Comparison of ENCODE assay signal across 8 mouse cellular contexts in the genomic region with DNA sequence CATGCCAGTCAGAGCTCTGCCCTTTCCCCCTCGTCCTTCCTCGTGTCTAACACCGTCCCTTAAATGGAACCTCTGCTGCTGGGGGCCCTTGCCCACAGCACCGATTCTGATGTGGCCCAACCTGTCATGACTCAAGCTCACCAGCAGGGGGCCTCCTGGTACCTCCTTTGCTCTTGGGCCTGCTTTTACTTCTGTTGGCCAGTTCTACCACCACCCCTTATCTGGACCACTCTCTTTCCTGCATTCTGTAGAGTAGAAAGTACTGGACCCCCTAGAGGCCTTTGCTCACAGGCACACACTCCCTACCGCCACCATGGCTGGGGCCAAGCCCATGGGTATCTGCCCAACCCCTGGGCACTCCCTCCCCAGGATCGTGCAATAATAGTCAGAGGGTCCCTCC. TPM values are rescaled to one million over a fixed set of nuclear protein-coding genes. Genes with fewer than 3 reads are reported as not detected.
A peak's percentile ranks its signal among the peaks of the same experiment; 100 is the strongest.
DNase-seq lines count a peak whose midpoint lies in the region; ATAC-seq lines count a peak whose summit lies in the region.

No protein-coding gene starts in this region.

- peaks cover 15% of the 10 kb centered on the region for H3K4me1 ChIP-seq in liver, embryonic 12.5 days
- H3K4me1 ChIP-seq in embryonic facial prominence, embryonic 10.5 days: peaks cover 23% of the 10 kb centered on the region
- peaks cover 3% of the 10 kb centered on the region; the same call in 1 of the 2 replicates for H3K4me1 ChIP-seq in intestine, embryonic 16.5 days (ENCODE audit: control insufficient read depth, insufficient read depth, low read length)
- no peaks in the 10 kb centered on the region for H3K4me1 ChIP-seq in lung, embryonic 16.5 days (replicated peaks; ENCODE audit: control insufficient read depth, insufficient read depth, low read length)

- 36% methylated on average over 6 of the region's 6 CpGs for WGBS in liver, embryonic 12.5 days (ENCODE audit: insufficient replicate concordance)
- WGBS in embryonic facial prominence, embryonic 10.5 days: 57% methylated on average over 6 of the region's 6 CpGs
- 53% methylated on average over 6 of the region's 6 CpGs for WGBS in intestine, embryonic 16.5 days
- 43% methylated on average over 6 of the region's 6 CpGs for WGBS in lung, embryonic 16.5 days

- H3K4me2 ChIP-seq in liver, embryonic 12.5 days: no peak overlapping the region
- no peak overlapping the region for H3K4me2 ChIP-seq in intestine, embryonic 16.5 days (ENCODE audit: low read depth, low read length)
- H3K4me2 ChIP-seq in lung, embryonic 16.5 days (ENCODE audit: low read depth, low read length): no peak overlapping the region

- H3K36me3 ChIP-seq in liver, embryonic 12.5 days: peaks cover 44% of the 10 kb centered on the region
- peaks cover 47% of the 10 kb centered on the region for H3K36me3 ChIP-seq in embryonic facial prominence, embryonic 10.5 days (replicated peaks)
- H3K36me3 ChIP-seq in intestine, embryonic 16.5 days (ENCODE audit: control insufficient read depth, insufficient read depth, low read length): peaks cover 7% of the 10 kb centered on the region; the same call in 1 of the 2 replicates
- peaks cover 9% of the 10 kb centered on the region for H3K36me3 ChIP-seq in lung, embryonic 16.5 days (ENCODE audit: control insufficient read depth, insufficient read depth, low read length)

- H3K9ac ChIP-seq in liver, embryonic 12.5 days: no peak overlapping the region
- H3K9ac ChIP-seq in intestine, embryonic 16.5 days (ENCODE audit: low read depth, low read length): no peak overlapping the region
- H3K9ac ChIP-seq in lung, embryonic 16.5 days (ENCODE audit: low read length): no peak overlapping the region

- no peaks in the 10 kb centered on the region for H3K9me3 ChIP-seq in liver, embryonic 12.5 days (replicated peaks)
- no peaks in the 10 kb centered on the region for H3K9me3 ChIP-seq in embryonic facial prominence, embryonic 10.5 days
- no peaks in the 10 kb centered on the region for H3K9me3 ChIP-seq in intestine, embryonic 16.5 days (ENCODE audit: control insufficient read depth, low read length)
- H3K9me3 ChIP-seq in lung, embryonic 16.5 days (ENCODE audit: control insufficient read depth, low read length): no peaks in the 10 kb centered on the region

- H3K27ac ChIP-seq in liver, embryonic 12.5 days: no peak overlapping the region
- no peak overlapping the region for H3K27ac ChIP-seq in embryonic facial prominence, embryonic 10.5 days (replicated peaks)
- H3K27ac ChIP-seq in intestine, embryonic 16.5 days (ENCODE audit: low read length): no peak overlapping the region
- H3K27ac ChIP-seq in lung, embryonic 16.5 days (ENCODE audit: low read length): no peak overlapping the region

- ATAC-seq in liver, embryonic 12.5 days: no peak
- 0 out of 2 replicates have a peak, but pooled peaks have one; percentile 18 for ATAC-seq in intestine, embryonic 16.5 days
- ATAC-seq in lung, embryonic 16.5 days (ENCODE audit: low read depth): peak; percentile 24; the same call in 1 of the 2 replicates

- DNase-seq in liver (peak; percentile 43), ZHBTc4 (ENCODE audit: low read depth, low spot score) (peak; percentile 76)
- peak; percentile 71 for DNase-seq in embryonic facial prominence, embryonic 10.5 days (ENCODE audit: low spot score)
- DNase-seq in right cerebral cortex, postnatal 10 days (ENCODE audit: low spot score in 2 of 2): peak; percentile 57 to 63
- no peak for DNase-seq in urinary bladder, postnatal 25 days (ENCODE audit: low spot score)

- H3K4me3 ChIP-seq in liver, embryonic 12.5 days: no peak overlapping the region
- no peak overlapping the region for H3K4me3 ChIP-seq in embryonic facial prominence, embryonic 10.5 days
- H3K4me3 ChIP-seq in intestine, embryonic 16.5 days (ENCODE audit: low read length): no peak overlapping the region
- H3K4me3 ChIP-seq in lung, embryonic 16.5 days (ENCODE audit: low read length): no peak overlapping the region

- no peaks in the 10 kb centered on the region for H3K27me3 ChIP-seq in liver, embryonic 12.5 days (replicated peaks)
- no peaks in the 10 kb centered on the region for H3K27me3 ChIP-seq in embryonic facial prominence, embryonic 10.5 days (replicated peaks; ENCODE audit: low read depth, poor library complexity, severe bottlenecking)
- no peaks in the 10 kb centered on the region for H3K27me3 ChIP-seq in intestine, embryonic 16.5 days (replicated peaks; ENCODE audit: control insufficient read depth, insufficient read depth, low read length)
- no peaks in the 10 kb centered on the region for H3K27me3 ChIP-seq in lung, embryonic 16.5 days (ENCODE audit: control insufficient read depth, insufficient read depth, low read depth, low read length)

RNA-seq across cellular contexts. Expression of a gene that starts 53.6 kb away (rescaled TPM):
- 4.2 and 4.9 TPM in 2 replicates for polyA plus RNA-seq in liver, embryonic 12.5 days (2016; fragmentation: Nextera tagmentation; extraction: Ambion mirVana)
- polyA plus RNA-seq in embryonic facial prominence, embryonic 10.5 days (2016; fragmentation: Nextera tagmentation; extraction: Ambion mirVana): 8.6 and 9.0 TPM in 2 replicates
- 9.1 and 9.2 TPM in 2 replicates for polyA plus RNA-seq in intestine, embryonic 16.5 days (2015; fragmentation: Nextera tagmentation; extraction: Ambion mirVana)
- 8.8 and 9.5 TPM in 2 replicates for polyA plus RNA-seq in lung, embryonic 16.5 days (2015; fragmentation: Nextera tagmentation; extraction: Ambion mirVana)

RNA-seq across cellular contexts. Expression of a gene that starts 56.8 kb away (rescaled TPM):
- 0.06 TPM in 1 of 2 replicates, not detected in the other for polyA plus RNA-seq in liver, embryonic 12.5 days (2016; fragmentation: Nextera tagmentation; extraction: Ambion mirVana)
- polyA plus RNA-seq in embryonic facial prominence, embryonic 10.5 days (2016; fragmentation: Nextera tagmentation; extraction: Ambion mirVana): 1.0 and 1.2 TPM in 2 replicates
- 0.66 and 0.73 TPM in 2 replicates for polyA plus RNA-seq in intestine, embryonic 16.5 days (2015; fragmentation: Nextera tagmentation; extraction: Ambion mirVana)
- polyA plus RNA-seq in lung, embryonic 16.5 days (2015; fragmentation: Nextera tagmentation; extraction: Ambion mirVana): 1.6 and 1.9 TPM in 2 replicates
